Mouse (Mus musculus): ENCODE measurements around the gene Dynlrb1.

Dynlrb1 gene

GRCm38 (mm10) chr2:155236362-155236992, at the start of gene Dynlrb1:
Gene Dynlrb1 (plus strand): TSS chr2:155236533.
- peak; percentile 100 for DNase-seq

- DNase-seq: no peak
Measured at GRCm38 (mm10) chr2:155207419-155207818, 28.9 kb upstream of the Dynlrb1 start.

GRCm38 (mm10) chr2:155223145-155223544, 13.2 kb upstream of the Dynlrb1 start:
- no peak for DNase-seq

- no peak for DNase-seq
Measured at GRCm38 (mm10) chr2:155224721-155225120, 11.6 kb upstream of the Dynlrb1 start.

- no peak for DNase-seq
Measured at GRCm38 (mm10) chr2:155235746-155236361, 479 bp upstream of the Dynlrb1 start.

GRCm38 (mm10) chr2:155237276-155237675, 943 bp downstream of the Dynlrb1 start:
- DNase-seq: no peak

- DNase-seq: no peak
Measured at GRCm38 (mm10) chr2:155240915-155241314, 4.6 kb downstream of the Dynlrb1 start.

GRCm38 (mm10) chr2:155242296-155242855, 6.0 kb downstream of the Dynlrb1 start:
- no peak for DNase-seq

- no peak for DNase-seq
Measured at GRCm38 (mm10) chr2:155246231-155246630, 9.9 kb downstream of the Dynlrb1 start.

- DNase-seq: no peak
Measured at GRCm38 (mm10) chr2:155248206-155248605, 11.9 kb downstream of the Dynlrb1 start.

- DNase-seq: no peak
Measured at GRCm38 (mm10) chr2:155248718-155249117, 12.4 kb downstream of the Dynlrb1 start.

GRCm38 (mm10) chr2:155249588-155249987, 13.3 kb downstream of the Dynlrb1 start:
- DNase-seq: no peak

GRCm38 (mm10) chr2:155265526-155265925, 29.2 kb downstream of the Dynlrb1 start:
- DNase-seq: no peak

GRCm38 (mm10) chr2:155266896-155267295, 30.6 kb downstream of the Dynlrb1 start:
- DNase-seq: no peak

- no peak for DNase-seq
Measured at GRCm38 (mm10) chr2:155271957-155272356, 35.6 kb downstream of the Dynlrb1 start.

- no peak for DNase-seq
Measured at GRCm38 (mm10) chr2:155272396-155273170, 36.2 kb downstream of the Dynlrb1 start.

- no peak for DNase-seq
Measured at GRCm38 (mm10) chr2:155273603-155274002, 37.3 kb downstream of the Dynlrb1 start.

- peak; percentile 99 for DNase-seq
Measured at GRCm38 (mm10) chr2:155276195-155276594, 39.9 kb downstream of the Dynlrb1 start, which contains the start of gene Map1lc3a. Gene Map1lc3a (plus strand): TSS chr2:155276297.

GRCm38 (mm10) chr2:155276621-155277175, 40.4 kb downstream of the Dynlrb1 start:
- no peak for DNase-seq

GRCm38 (mm10) chr2:155277721-155278120, 41.4 kb downstream of the Dynlrb1 start:
- DNase-seq: no peak

- peak; percentile 10 for DNase-seq
Measured at GRCm38 (mm10) chr2:155278361-155278760, 42.0 kb downstream of the Dynlrb1 start.

- no peak for DNase-seq
Measured at GRCm38 (mm10) chr2:155279163-155279562, 42.8 kb downstream of the Dynlrb1 start.

GRCm38 (mm10) chr2:155280116-155280515, 43.8 kb downstream of the Dynlrb1 start:
- no peak for DNase-seq

All from right cerebral cortex, postnatal 4 days (tissue).